Mouse (Mus musculus) MEL (cell line): Measurements from ENCODE around the gene Nkd2. TPM values are rescaled to one million over a fixed set of nuclear protein-coding genes. Genes with fewer than 3 reads are reported as not detected.

Source experiments
- DNase-seq: peaks from one replicate; pipeline ENCODE4 v3.0.0; 2011; ENCODE audit warnings: low read depth, low spot score
- H3K27ac ChIP-seq: 2 replicates; pipeline ENCODE4 v1.5.1; 2012; ENCODE audit warnings: low read depth, mild to moderate bottlenecking, control low read depth, low read length, moderate library complexity; ENCODE audit not compliant: control insufficient read depth
- H3K27me3 ChIP-seq, 2 experiments: fragments of 150-350 bp in 1 of 2; sonication (generic) in 1 of 2; 2 replicates each; pipeline ENCODE4 v1.6.1; 2012; ENCODE audit warnings: low read length in 2 of 2, mild to moderate bottlenecking in 2 of 2, improper control_type of control experiment in 1 of 2, moderate library complexity in 1 of 2; ENCODE audit not compliant: insufficient read depth in 2 of 2, control insufficient read depth in 1 of 2
- H3K36me3 ChIP-seq, 2 experiments: 2 replicates each; pipeline ENCODE4 v1.6.1; 2012 to 2014; ENCODE audit warnings: low read length in 2 of 2, improper control_type of control experiment in 1 of 2, inconsistent platforms in 1 of 2, mild to moderate bottlenecking in 1 of 2; ENCODE audit not compliant: insufficient read depth in 2 of 2, control insufficient read depth in 1 of 2
- H3K4me1 ChIP-seq, 2 experiments: fragments of 150-350 bp in 1 of 2; sonication (generic) in 1 of 2; 2 replicates each; pipeline ENCODE4 v1.6.1; 2012; ENCODE audit warnings: low read length in 2 of 2, improper control_type of control experiment in 1 of 2, mild to moderate bottlenecking in 1 of 2; ENCODE audit not compliant: insufficient read depth in 2 of 2, control insufficient read depth in 1 of 2
- H3K4me3 ChIP-seq, 2 experiments: fragments of 150-350 bp in 1 of 2; sonication (generic) in 1 of 2; 2 replicates each; pipeline ENCODE4 v1.5.1; 2012; ENCODE audit warnings: low read depth in 2 of 2, low read length in 2 of 2, mild to moderate bottlenecking in 2 of 2, moderate library complexity in 2 of 2, control low read depth in 1 of 2, improper control_type of control experiment in 1 of 2; ENCODE audit not compliant: control insufficient read depth in 1 of 2, insufficient read depth in 1 of 2
- H3K79me2 ChIP-seq: 2 replicates; pipeline ENCODE4 v1.6.1; 2012; ENCODE audit warnings: mild to moderate bottlenecking, low read length, moderate library complexity; ENCODE audit not compliant: control insufficient read depth, poor library complexity, insufficient read depth
- H3K9ac ChIP-seq: 2 replicates; pipeline ENCODE4 v1.6.1; 2012; ENCODE audit warnings: low read depth, mild to moderate bottlenecking, control low read depth, low read length, moderate library complexity; ENCODE audit not compliant: control insufficient read depth, poor library complexity, severe bottlenecking
- H3K9me3 ChIP-seq: fragments of 150-350 bp; sonication (generic); replicated peaks from 2 replicates; pipeline ENCODE4 v1.6.1; 2012; ENCODE audit warnings: mild to moderate bottlenecking, low read length, improper control_type of control experiment, moderate library complexity; ENCODE audit not compliant: insufficient read depth
- BHLHE40 ChIP-seq: IDR thresholded peaks from 2 replicates; pipeline ENCODE4 v1.6.1; 2012; ENCODE audit warnings: low read depth, mild to moderate bottlenecking, inconsistent platforms, low read length, improper control_type of control experiment, borderline replicate concordance
- CTCF ChIP-seq, 3 experiments: IDR thresholded peaks in 2 of 3; conservative IDR thresholded peaks in 1 of 3; 2 replicates each; pipeline ENCODE4 v1.5.1; 2011 to 2012; ENCODE audit warnings: low read length in 3 of 3, low read depth in 2 of 3, mild to moderate bottlenecking in 2 of 3, improper control_type of control experiment in 1 of 3, inconsistent platforms in 1 of 3, mixed read lengths in 1 of 3, moderate library complexity in 1 of 3; ENCODE audit not compliant: control insufficient read depth in 1 of 3, insufficient read depth in 1 of 3, poor library complexity in 1 of 3, severe bottlenecking in 1 of 3
- E2F4 ChIP-seq: IDR thresholded peaks from 2 replicates; pipeline ENCODE4 v1.6.1; 2011; ENCODE audit warnings: low read depth, low read length, improper control_type of control experiment, borderline replicate concordance
- ETS1 ChIP-seq: IDR thresholded peaks from 2 replicates; pipeline ENCODE4 v1.6.1; 2012; ENCODE audit warnings: low read depth, mild to moderate bottlenecking, inconsistent platforms, low read length, improper control_type of control experiment, moderate library complexity
- HCFC1 ChIP-seq: IDR thresholded peaks from 2 replicates; pipeline ENCODE4 v1.6.1; 2012; ENCODE audit warnings: low read depth, mild to moderate bottlenecking, inconsistent platforms, low read length, improper control_type of control experiment, moderate library complexity
- KAT2A ChIP-seq: conservative IDR thresholded peaks from 2 replicates; pipeline ENCODE4 v1.6.1; 2012; ENCODE audit warnings: low read depth, low read length, improper control_type of control experiment, inconsistent platforms
- MAX ChIP-seq: IDR thresholded peaks from 2 replicates; pipeline ENCODE4 v1.6.1; 2011; ENCODE audit warnings: low read length, improper control_type of control experiment
- MXI1 ChIP-seq: IDR thresholded peaks from 2 replicates; pipeline ENCODE4 v1.6.1; 2011; ENCODE audit warnings: mild to moderate bottlenecking, low read depth, low read length, improper control_type of control experiment
- MYC ChIP-seq: IDR thresholded peaks from 2 replicates; pipeline ENCODE4 v1.6.1; 2011; ENCODE audit warnings: low read depth, mild to moderate bottlenecking, low read length, improper control_type of control experiment, moderate library complexity
- NELFE ChIP-seq: IDR thresholded peaks from 2 replicates; pipeline ENCODE4 v1.6.1; 2011; ENCODE audit warnings: low read depth, low read length, improper control_type of control experiment
- NRF1 ChIP-seq: IDR thresholded peaks from 2 replicates; pipeline ENCODE4 v1.6.1; 2014; ENCODE audit warnings: low read depth, mild to moderate bottlenecking, inconsistent platforms, low read length, improper control_type of control experiment, moderate library complexity; ENCODE audit not compliant: poor library complexity, insufficient read depth, severe bottlenecking
- POLR2AphosphoS2 ChIP-seq: IDR thresholded peaks from 2 replicates; pipeline ENCODE4 v1.6.1; 2011; ENCODE audit warnings: low read length, improper control_type of control experiment
- RAD21 ChIP-seq: IDR thresholded peaks from 2 replicates; pipeline ENCODE4 v1.6.1; 2011; ENCODE audit warnings: mild to moderate bottlenecking, low read depth, low read length, improper control_type of control experiment
- RCOR1 ChIP-seq: IDR thresholded peaks from 2 replicates; pipeline ENCODE4 v1.6.1; 2012; ENCODE audit warnings: low read depth, mild to moderate bottlenecking, inconsistent platforms, low read length, improper control_type of control experiment
- TBP ChIP-seq: IDR thresholded peaks from 2 replicates; pipeline ENCODE4 v1.8.0; 2011; ENCODE audit warnings: low read depth, low read length, improper control_type of control experiment
- TCF12 ChIP-seq: IDR thresholded peaks from 2 replicates; pipeline ENCODE4 v1.6.1; 2014; ENCODE audit warnings: low read depth, mild to moderate bottlenecking, inconsistent platforms, low read length, improper control_type of control experiment, moderate library complexity
- USF1 ChIP-seq: IDR thresholded peaks from 2 replicates; pipeline ENCODE4 v1.6.1; 2014; ENCODE audit warnings: low read depth, mild to moderate bottlenecking, inconsistent platforms, low read length, improper control_type of control experiment, moderate library complexity
- ZKSCAN1 ChIP-seq: IDR thresholded peaks from 2 replicates; pipeline ENCODE4 v1.6.1; 2012; ENCODE audit warnings: low read depth, mild to moderate bottlenecking, inconsistent platforms, low read length, improper control_type of control experiment, moderate library complexity
- polyA plus RNA-seq, 2 experiments: library from polyadenylated mRNA; stranded (reverse) in 1 of 2; unstranded in 1 of 2; fragments of >175 nt in 1 of 2; fragments of >200 nt in 1 of 2; gene quantifications; 2 replicates each; pipeline versions ENCODE4 v1.2.1 to v1.2.4; 2012; ENCODE audit warnings: low replicate concordance in 2 of 2, low read depth in 1 of 2; ENCODE audit not compliant: insufficient read length in 2 of 2, insufficient read depth in 1 of 2, missing spikeins in 1 of 2
- total RNA-seq: library from RNA; depleted of rRNA; stranded (reverse); fragments of 300-350 nt; gene quantifications from 2 replicates; pipeline ENCODE4 v1.2.3, GENCODE M21; 2012

Gene Nkd2
- total and polyA plus RNA-seq, 3 experiments = not detected

- H3K4me1 ChIP-seq = no peaks in the 10 kb centered on the region
- DNase-seq = no peak
- no peak overlapping the region for H3K27ac ChIP-seq
- TF ChIP-seq E2F4 = no peak
- no peak for TF ChIP-seq NELFE
- TF ChIP-seq KAT2A = no peak
- no peak for TF ChIP-seq MYC
- TF ChIP-seq RCOR1 = no peak
- no peak for TF ChIP-seq NRF1
- TF ChIP-seq BHLHE40 = no peak
- no peak for TF ChIP-seq ETS1
- TF ChIP-seq TCF12 = no peak
- TF ChIP-seq HCFC1 = no peak
- H3K79me2 ChIP-seq = no peaks in the 10 kb centered on the region
- no peak overlapping the region for H3K9ac ChIP-seq
- H3K27me3 ChIP-seq = peaks cover 0 to 6% of the 10 kb centered on the region in 2 experiments; a peak in 3 of 4 replicates
- H3K4me3 ChIP-seq = no peak overlapping the region
- no peaks in the 10 kb centered on the region for H3K36me3 ChIP-seq
- no peaks in the 10 kb centered on the region for H3K9me3 ChIP-seq
These were observed 40.0 kb upstream of the Nkd2 start for GRCm38 (mm10) chr13:73887415-73887874.

- no peaks in the 10 kb centered on the region for H3K36me3 ChIP-seq
- H3K27ac ChIP-seq = no peak overlapping the region
- no peak overlapping the region for H3K9ac ChIP-seq
- peaks cover 0 to 6% of the 10 kb centered on the region in 2 experiments; a peak in 3 of 4 replicates for H3K27me3 ChIP-seq
- no peaks in the 10 kb centered on the region for H3K4me1 ChIP-seq
- H3K79me2 ChIP-seq = no peaks in the 10 kb centered on the region
- TF ChIP-seq USF1 (no peak), RAD21 (no peak), TBP (no peak), POLR2AphosphoS2 (no peak), CTCF (IDR thresholded peaks at IDR 0.05 in 2 of 3, conservative IDR thresholded peaks at IDR 0.05 in 1 of 3; ENCODE audit: control insufficient read depth in 1 of 3, insufficient read depth in 1 of 3, low read depth in 2 of 3, low read length in 3 of 3, poor library complexity in 1 of 3, severe bottlenecking in 1 of 3) (no peak), MYC (no peak), NRF1 (no peak), MAX (no peak), NELFE (no peak), MXI1 (no peak), ZKSCAN1 (no peak)
- DNase-seq = no peak
- H3K9me3 ChIP-seq = no peaks in the 10 kb centered on the region
- H3K4me3 ChIP-seq = no peak overlapping the region
These were observed 39.2 kb upstream of the Nkd2 start for GRCm38 (mm10) chr13:73886601-73887000.
